Mouse (Mus musculus) kidney, embryonic 14.5 days (tissue): ENCODE measurements around the gene Gm10406. TPM values are rescaled to one million over a fixed set of nuclear protein-coding genes. Genes with fewer than 3 reads are reported as not detected.
"Not testable (repeated sequence)": the region's sequence is repeated elsewhere in the genome, so short reads cannot be mapped to it uniquely, and the experiment has no call there.

Experiments
- ATAC-seq: fragments of 200-750 bp; cut with Nextera tagmentation; 2 replicates; pipeline ENCODE4 v1.8.0; 2017; ENCODE audit warnings: moderate number of reproducible peaks, mild to moderate bottlenecking, moderate TSS enrichment, moderate library complexity; ENCODE audit not compliant: low FRiP score, low TSS enrichment
- H3K27ac ChIP-seq: fragments of 300-500 bp; sonication (generic); 2 replicates; pipeline ENCODE4 v1.5.1; 2014; ENCODE audit warnings: low read depth, mild to moderate bottlenecking, low read length, moderate library complexity, mixed read lengths
- H3K27me3 ChIP-seq: fragments of 300-500 bp; sonication (generic); 2 replicates; pipeline ENCODE4 v1.6.1; 2014; ENCODE audit warnings: mild to moderate bottlenecking, low read length; ENCODE audit not compliant: control insufficient read depth, insufficient read depth
- H3K36me3 ChIP-seq: fragments of 300-500 bp; sonication (generic); 2 replicates; pipeline ENCODE4 v1.6.1; 2014; ENCODE audit warnings: low read length, mixed read lengths; ENCODE audit not compliant: control insufficient read depth, insufficient read depth
- H3K4me1 ChIP-seq: fragments of 300-500 bp; sonication (generic); 2 replicates; pipeline ENCODE4 v1.6.1; 2014; ENCODE audit warnings: low read length, mixed read lengths; ENCODE audit not compliant: control insufficient read depth, insufficient read depth
- H3K4me2 ChIP-seq: fragments of 300-500 bp; sonication (generic); replicated peaks from 2 replicates; pipeline ENCODE4 v1.6.1; 2014; ENCODE audit warnings: low read depth, mild to moderate bottlenecking, low read length
- H3K4me3 ChIP-seq: fragments of 300-500 bp; sonication (generic); 2 replicates; pipeline ENCODE4 v1.5.1; 2014; ENCODE audit warnings: mild to moderate bottlenecking, low read length
- H3K9ac ChIP-seq: fragments of 300-500 bp; sonication (generic); 2 replicates; pipeline ENCODE4 v1.6.1; 2014; ENCODE audit warnings: low read depth, mild to moderate bottlenecking, low read length, moderate library complexity
- H3K9me3 ChIP-seq: fragments of 300-500 bp; sonication (generic); 2 replicates; pipeline ENCODE4 v1.6.1; 2016; ENCODE audit warnings: low read length; ENCODE audit not compliant: control insufficient read depth
- WGBS: fragments of 180-500 bp; shearing (Covaris S2); extraction: QIAGEN DNeasy Blood & Tissue Kit; methylation state at CpG from one replicate; pipeline ENCODE4 v1.1.7; 2014; 5-methylcytosine and 5-hydroxymethylcytosine counted together
- polyA plus RNA-seq: library from polyadenylated mRNA; unstranded; fragments of >200 nt; fragmentation: Nextera tagmentation; extraction: Ambion mirVana; gene quantifications from 2 replicates; pipeline ENCODE4 v1.2.1, GENCODE M21; 2014

Gm10406 gene
- polyA plus RNA-seq: 0.58 and 0.77 TPM in 2 replicates

GRCm38 (mm10) chr14:7026781-7027749 lies at the start of gene Gm10406:
Gene Gm10406, minus strand, starts transcription at chr14:7027449.
- H3K36me3 ChIP-seq, H3K4me1 ChIP-seq, H3K27ac ChIP-seq, H3K27me3 ChIP-seq, H3K9me3 ChIP-seq, ATAC-seq: not testable (repeated sequence)
- WGBS: 2% methylated on average over 30 of the region's 70 CpGs
- Histone ChIP-seq H3K4me2 (peak within 1 kb of the TSS; percentile 64), H3K9ac (peak within 1 kb of the TSS; percentile 52), H3K4me3 (peak within 1 kb of the TSS; percentile 36)

GRCm38 (mm10) chr14:7044870-7045269 lies 17.6 kb upstream of the Gm10406 start, which contains the start of gene Gm3685:
Gene Gm3685, minus strand, starts transcription at chr14:7044970.
- H3K4me2 ChIP-seq, H3K27ac ChIP-seq, H3K9ac ChIP-seq, H3K4me1 ChIP-seq, H3K9me3 ChIP-seq, H3K27me3 ChIP-seq, H3K4me3 ChIP-seq, ATAC-seq, H3K36me3 ChIP-seq: not testable (repeated sequence)
- WGBS: no CpG with 5 or more reads among the region's 2 CpGs

- not testable (repeated sequence) for ATAC-seq, H3K27me3 ChIP-seq, H3K27ac ChIP-seq, H3K4me1 ChIP-seq, H3K4me2 ChIP-seq, H3K36me3 ChIP-seq, H3K9ac ChIP-seq, H3K4me3 ChIP-seq, H3K9me3 ChIP-seq
- 8% methylated on average over 9 of the region's 9 CpGs for WGBS
These were observed 975 bp downstream of the Gm10406 start for GRCm38 (mm10) chr14:7026274-7026673.

GRCm38 (mm10) chr14:6973718-6974117 lies 53.5 kb downstream of the Gm10406 start, which contains the start of gene Gm6356:
Gene Gm6356, minus strand, starts transcription at chr14:6973818.
- H3K4me2 ChIP-seq, H3K27me3 ChIP-seq, H3K9me3 ChIP-seq, ATAC-seq, H3K4me3 ChIP-seq, H3K27ac ChIP-seq, H3K4me1 ChIP-seq, H3K9ac ChIP-seq, H3K36me3 ChIP-seq: not testable (repeated sequence)
- WGBS: 50% methylated on average over 1 of the region's 2 CpGs

Other genes starting within 250 kb of the Gm10406 start
- gene Gm3642, start 187.1 kb downstream of the Gm10406 start, polyA plus RNA-seq: not detected in 2 replicates
- 0.43 and 0.84 TPM in 2 replicates for gene Gm3667, start 137.5 kb downstream of the Gm10406 start, polyA plus RNA-seq
- not detected in 2 replicates for gene Gm6356, start 53.6 kb downstream of the Gm10406 start, polyA plus RNA-seq
- not detected in 2 replicates for gene Gm3685, start 17.5 kb upstream of the Gm10406 start, polyA plus RNA-seq
- gene Gm3696, start 73.2 kb upstream of the Gm10406 start, polyA plus RNA-seq: 1.3 and 1.6 TPM in 2 replicates
- gene Gm6676, start 98.0 kb upstream of the Gm10406 start, polyA plus RNA-seq: not detected in 2 replicates
- gene Gm3512, start 147.1 kb upstream of the Gm10406 start, polyA plus RNA-seq: 4.1 and 4.6 TPM in 2 replicates
- gene Gm16434, start 167.1 kb upstream of the Gm10406 start, polyA plus RNA-seq: not detected in 2 replicates
- not detected in 2 replicates for gene Gm3727, start 237.3 kb upstream of the Gm10406 start, polyA plus RNA-seq